20 mouse cellular contexts compared by ENCODE assay signal in the genomic region with DNA sequence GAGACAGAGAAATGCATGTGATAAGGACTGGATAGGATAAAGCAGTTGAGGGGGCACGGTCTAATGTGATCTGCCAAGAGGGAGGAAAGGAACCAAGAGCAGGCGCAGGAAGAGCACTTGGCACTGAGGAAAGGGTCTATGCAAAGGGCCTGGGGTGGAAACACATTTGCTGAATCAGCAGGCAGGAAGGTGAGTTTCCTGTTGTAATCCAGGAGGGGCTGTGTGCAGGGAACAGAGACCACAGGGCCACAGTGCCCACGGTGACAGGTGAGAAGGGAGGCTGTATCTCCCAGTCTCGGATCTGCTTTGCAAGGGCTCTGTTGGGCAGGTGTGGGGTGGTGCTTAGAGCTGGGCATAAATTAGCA. TPM values are rescaled to one million over a fixed set of nuclear protein-coding genes. Genes with fewer than 3 reads are reported as not detected.
A peak's percentile ranks its signal among the peaks of the same experiment; 100 is the strongest.
DNase-seq lines count a peak whose midpoint lies in the region; ATAC-seq and TF ChIP-seq lines count a peak whose summit lies in the region.
"Had no signal": no experiment of that assay in that cellular context is flagged by ENCODE, and none has a peak within 500 bp of the region (broad histone marks: within the 10 kb centered on the region; RNA-seq: fewer than 3 reads in every experiment).

No protein-coding gene starts in this region.

- no peak overlapping the region for H3K4me2 ChIP-seq in midbrain, embryonic 11.5 days
- H3K4me2 ChIP-seq in midbrain, postnatal 0 days (ENCODE audit: low read depth, low read length, poor library complexity, severe bottlenecking): no peak overlapping the region
- H3K4me2 ChIP-seq in forebrain, embryonic 15.5 days (replicated peaks): no peak overlapping the region
- H3K4me2 ChIP-seq in hindbrain, postnatal 0 days (ENCODE audit: low read depth, low read length): no peak overlapping the region
- H3K4me2 ChIP-seq in neural tube, embryonic 15.5 days: no peak overlapping the region
- H3K4me2 ChIP-seq: embryonic facial prominence, embryonic 15.5 days; heart, embryonic 11.5 days; kidney, embryonic 15.5 days had no signal

- no peaks in the 10 kb centered on the region for H3K9me3 ChIP-seq in midbrain, embryonic 11.5 days (ENCODE audit: control insufficient read depth, low read length)
- H3K9me3 ChIP-seq in midbrain, postnatal 0 days (ENCODE audit: low read length): no peaks in the 10 kb centered on the region
- H3K9me3 ChIP-seq in forebrain, embryonic 15.5 days: no peaks in the 10 kb centered on the region
- no peaks in the 10 kb centered on the region for H3K9me3 ChIP-seq in hindbrain, postnatal 0 days (ENCODE audit: low read length)
- H3K9me3 ChIP-seq in neural tube, embryonic 15.5 days (replicated peaks): no peaks in the 10 kb centered on the region
- H3K9me3 ChIP-seq: embryonic facial prominence, embryonic 15.5 days; G1E; kidney, embryonic 15.5 days had no signal

- H3K4me1 ChIP-seq in midbrain, embryonic 11.5 days (ENCODE audit: control insufficient read depth, insufficient read depth, low read length): peaks cover 59% of the 10 kb centered on the region
- H3K4me1 ChIP-seq in midbrain, postnatal 0 days (ENCODE audit: insufficient read depth, low read length): peaks cover 19% of the 10 kb centered on the region; the same call in 1 of the 2 replicates
- H3K4me1 ChIP-seq in forebrain, embryonic 15.5 days: peaks cover 61% of the 10 kb centered on the region
- peaks cover 24% of the 10 kb centered on the region for H3K4me1 ChIP-seq in hindbrain, postnatal 0 days (ENCODE audit: insufficient read depth, low read length)
- peaks cover 73% of the 10 kb centered on the region for H3K4me1 ChIP-seq in neural tube, embryonic 15.5 days

- H3K27me3 ChIP-seq in midbrain, embryonic 11.5 days (ENCODE audit: control insufficient read depth, insufficient read depth, low read length): no peaks in the 10 kb centered on the region
- no peaks in the 10 kb centered on the region; the same call in 1 of the 2 replicates for H3K27me3 ChIP-seq in midbrain, postnatal 0 days (ENCODE audit: insufficient read depth, low read length)
- H3K27me3 ChIP-seq in forebrain, embryonic 15.5 days: no peaks in the 10 kb centered on the region
- no peaks in the 10 kb centered on the region for H3K27me3 ChIP-seq in hindbrain, postnatal 0 days (ENCODE audit: insufficient read depth, low read length)
- H3K27me3 ChIP-seq in neural tube, embryonic 15.5 days (replicated peaks): 0 out of 2 replicates have a peak, but pooled peaks cover 6% of the 10 kb centered on the region

- ATAC-seq in midbrain, embryonic 11.5 days (ENCODE audit: low FRiP score): no peak
- ATAC-seq in midbrain, postnatal 0 days (ENCODE audit: low FRiP score): no peak
- no peak for ATAC-seq in forebrain, embryonic 15.5 days (replicated peaks)
- ATAC-seq in hindbrain, postnatal 0 days: no peak
- ATAC-seq in neural tube, embryonic 15.5 days (ENCODE audit: low FRiP score): no peak

- no peak for DNase-seq in midbrain, embryonic 11.5 days (ENCODE audit: low spot score, missing footprints)
- DNase-seq in midbrain, postnatal 0 days (ENCODE audit: low spot score): no peak
- DNase-seq in hindbrain, postnatal 0 days (ENCODE audit: low spot score): no peak
- no peak for DNase-seq in right cerebral cortex, postnatal 10 days (ENCODE audit: low spot score in 2 of 2)
- DNase-seq in heart, adult 18-20 months: no peak
- DNase-seq: adrenal gland, postnatal 36 days; cerebellum, adult 9-10 months; gastrocnemius, postnatal 10 days; heart, postnatal 14 days; layer of hippocampus, postnatal 36 days; liver; lung, adult 18-20 months; lung, postnatal 36 days; right cerebral cortex, postnatal 4 days had no signal

- no peak overlapping the region for H3K9ac ChIP-seq in midbrain, embryonic 11.5 days (ENCODE audit: low read length)
- H3K9ac ChIP-seq in midbrain, postnatal 0 days (replicated peaks; ENCODE audit: low read length, poor library complexity, severe bottlenecking): no peak overlapping the region
- no peak overlapping the region for H3K9ac ChIP-seq in forebrain, embryonic 15.5 days (replicated peaks)
- no peak overlapping the region for H3K9ac ChIP-seq in hindbrain, postnatal 0 days (replicated peaks; ENCODE audit: low read length)
- H3K9ac ChIP-seq in neural tube, embryonic 15.5 days (replicated peaks): no peak overlapping the region
- H3K9ac ChIP-seq: embryonic facial prominence, embryonic 15.5 days; kidney, embryonic 15.5 days had no signal

- peak overlapping the region; percentile 94 for H3K27ac ChIP-seq in midbrain, embryonic 11.5 days (ENCODE audit: low read depth, low read length)
- H3K27ac ChIP-seq in midbrain, postnatal 0 days (ENCODE audit: low read depth, low read length): no peak overlapping the region
- peak overlapping the region; percentile 86 for H3K27ac ChIP-seq in forebrain, embryonic 15.5 days (replicated peaks)
- peak overlapping the region; percentile 82 for H3K27ac ChIP-seq in hindbrain, postnatal 0 days
- 0 out of 2 replicates have a peak overlapping the region, but pooled peaks have one; percentile 18 for H3K27ac ChIP-seq in neural tube, embryonic 15.5 days (replicated peaks)
- H3K27ac ChIP-seq: embryonic facial prominence, embryonic 15.5 days; kidney, embryonic 15.5 days had no signal

- H3K4me3 ChIP-seq in midbrain, embryonic 11.5 days (ENCODE audit: low read depth, low read length): no peak overlapping the region
- no peak overlapping the region for H3K4me3 ChIP-seq in midbrain, postnatal 0 days (ENCODE audit: low read depth, low read length)
- H3K4me3 ChIP-seq in forebrain, embryonic 15.5 days: no peak overlapping the region
- no peak overlapping the region for H3K4me3 ChIP-seq in hindbrain, postnatal 0 days (ENCODE audit: low read length)
- no peak overlapping the region for H3K4me3 ChIP-seq in neural tube, embryonic 15.5 days (replicated peaks)
- H3K4me3 ChIP-seq: embryonic facial prominence, embryonic 15.5 days; kidney, embryonic 15.5 days had no signal

- WGBS in midbrain, embryonic 11.5 days: 92% methylated on average over 4 of the region's 4 CpGs
- WGBS in midbrain, postnatal 0 days: 78% methylated on average over 4 of the region's 4 CpGs
- WGBS in forebrain, embryonic 15.5 days: 69% methylated on average over 4 of the region's 4 CpGs
- WGBS in hindbrain, postnatal 0 days: 82% methylated on average over 4 of the region's 4 CpGs
- WGBS in neural tube, embryonic 15.5 days: 55% methylated on average over 4 of the region's 4 CpGs

- no peaks in the 10 kb centered on the region for H3K36me3 ChIP-seq in midbrain, embryonic 11.5 days (ENCODE audit: control insufficient read depth, insufficient read depth, low read length)
- no peaks in the 10 kb centered on the region for H3K36me3 ChIP-seq in midbrain, postnatal 0 days (ENCODE audit: insufficient read depth, low read length)
- no peaks in the 10 kb centered on the region for H3K36me3 ChIP-seq in forebrain, embryonic 15.5 days
- no peaks in the 10 kb centered on the region for H3K36me3 ChIP-seq in hindbrain, postnatal 0 days (ENCODE audit: insufficient read depth, low read length)
- H3K36me3 ChIP-seq in neural tube, embryonic 15.5 days: no peaks in the 10 kb centered on the region
- H3K36me3 ChIP-seq: embryonic facial prominence, embryonic 15.5 days; G1E; kidney, embryonic 15.5 days had no signal

- TF ChIP-seq CTCF in midbrain, postnatal 0 days (IDR thresholded peaks at IDR 0.05): no peak
- TF ChIP-seq CTCF in hindbrain, postnatal 0 days (IDR thresholded peaks at IDR 0.05; ENCODE audit: low read depth): no peak

RNA-seq across cellular contexts. Expression of gene Trp53i11, which starts 9.1 kb away (rescaled TPM):
- 179 and 191 TPM in 2 replicates for polyA plus RNA-seq in midbrain, embryonic 11.5 days (2014; fragmentation: Nextera tagmentation; extraction: Ambion mirVana)
- 111 and 124 TPM in 2 replicates for total RNA-seq in midbrain, postnatal 0 days (2014; rRNA removed)
- polyA plus RNA-seq in midbrain, postnatal 0 days (2015; fragmentation: Nextera tagmentation; extraction: Ambion mirVana): 74.7 and 76.0 TPM in 2 replicates
- polyA plus RNA-seq in forebrain, embryonic 15.5 days (2015; fragmentation: Nextera tagmentation; extraction: Ambion mirVana): 90.5 and 110 TPM in 2 replicates
- 150 and 176 TPM in 2 replicates for total RNA-seq in hindbrain, postnatal 0 days (2014; rRNA removed)
- polyA plus RNA-seq in hindbrain, postnatal 0 days (2015; fragmentation: Nextera tagmentation; extraction: Ambion mirVana): 49.6 and 66.7 TPM in 2 replicates
- 55.6 and 67.3 TPM in 2 replicates for polyA plus RNA-seq in neural tube, embryonic 15.5 days (2015; fragmentation: Nextera tagmentation; extraction: Ambion mirVana)
- 10 to 100 TPM; 26.7 to 30.5 TPM for total RNA-seq in heart, adult 18-20 months (2021)
- total RNA-seq: G1E had no signal
- polyA plus RNA-seq: G1E had no signal
